Mouse (Mus musculus): ENCODE measurements around the gene Rmnd1. TPM values are rescaled to one million over a fixed set of nuclear protein-coding genes. Genes with fewer than 3 reads are reported as not detected.

The Rmnd1 gene
- polyA plus RNA-seq, 1 experiment from 2014 or later, result 45.4 TPM

GRCm38 (mm10) chr10:4405511-4405910, 26.7 kb downstream of the Rmnd1 start:
- no peak for DNase-seq (ENCODE audit: low spot score)
- Histone ChIP-seq H3K27ac (no peak overlapping the region), H3K9me3 (replicated peaks; ENCODE audit: low read length) (no peaks in the 10 kb centered on the region), H3K27me3 (ENCODE audit: insufficient read depth, low read length) (no peaks in the 10 kb centered on the region), H3K36me3 (ENCODE audit: insufficient read depth, low read length) (peaks cover 33% of the 10 kb centered on the region; the same call in 1 of the 2 replicates), H3K4me1 (replicated peaks; ENCODE audit: insufficient read depth, low read length) (no peaks in the 10 kb centered on the region), H3K9ac (ENCODE audit: low read depth, low read length) (no peak overlapping the region), H3K4me3 (replicated peaks; ENCODE audit: low read depth, low read length) (no peak overlapping the region), H3K4me2 (ENCODE audit: low read length) (no peak overlapping the region)
- ATAC-seq (replicated peaks; ENCODE audit: low FRiP score, low read depth), result no peak; the same call in 1 of the 2 replicates
- TF ChIP-seq CTCF (IDR thresholded peaks at IDR 0.05; ENCODE audit: low read depth), result no peak
- 86% methylated on average over 5 of the region's 5 CpGs for WGBS

DNA sequence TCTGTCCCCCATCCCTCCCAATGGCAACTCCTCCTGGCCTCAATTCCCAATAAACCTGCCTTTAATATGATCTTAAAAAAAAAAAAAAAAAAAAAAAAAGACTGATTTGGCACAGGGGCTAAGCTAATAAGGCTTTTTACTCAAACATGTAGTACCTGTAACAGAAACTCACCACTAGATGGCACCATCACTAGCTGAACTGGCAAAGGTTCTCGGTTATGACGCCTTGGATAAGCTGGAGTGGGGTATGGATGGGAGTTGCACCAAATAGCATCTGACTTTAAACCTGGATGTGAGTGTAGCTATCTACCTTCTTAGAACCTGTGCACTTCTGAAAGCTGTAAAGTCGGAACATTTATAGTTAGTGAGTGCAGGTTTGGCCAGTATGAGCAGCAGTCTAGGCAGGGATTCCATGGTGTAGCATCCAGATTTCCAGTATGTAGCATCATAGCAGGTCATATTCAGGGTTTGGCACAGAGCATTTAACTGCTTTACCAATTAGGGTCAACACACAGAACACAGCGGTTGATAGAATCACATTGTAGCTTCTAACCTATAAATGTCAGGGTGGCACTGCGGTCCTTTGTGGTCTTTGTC, 27.2 kb downstream of the Rmnd1 start:
- ATAC-seq (replicated peaks; ENCODE audit: low FRiP score, low read depth) (peak; percentile 40; the same call in 1 of the 2 replicates), DNase-seq (ENCODE audit: low spot score) (peak; percentile 92)
- Histone ChIP-seq H3K27ac (no peak overlapping the region), H3K27me3 (ENCODE audit: insufficient read depth, low read length) (no peaks in the 10 kb centered on the region), H3K4me3 (replicated peaks; ENCODE audit: low read depth, low read length) (no peak overlapping the region), H3K36me3 (ENCODE audit: insufficient read depth, low read length) (peaks cover 29% of the 10 kb centered on the region), H3K9ac (ENCODE audit: low read depth, low read length) (no peak overlapping the region), H3K4me1 (replicated peaks; ENCODE audit: insufficient read depth, low read length) (no peaks in the 10 kb centered on the region), H3K9me3 (replicated peaks; ENCODE audit: low read length) (no peaks in the 10 kb centered on the region), H3K4me2 (ENCODE audit: low read length) (no peak overlapping the region)
- 60% methylated on average over 5 of the region's 5 CpGs for WGBS
- TF ChIP-seq CTCF (IDR thresholded peaks at IDR 0.05; ENCODE audit: low read depth), result peak; percentile 83

DNA sequence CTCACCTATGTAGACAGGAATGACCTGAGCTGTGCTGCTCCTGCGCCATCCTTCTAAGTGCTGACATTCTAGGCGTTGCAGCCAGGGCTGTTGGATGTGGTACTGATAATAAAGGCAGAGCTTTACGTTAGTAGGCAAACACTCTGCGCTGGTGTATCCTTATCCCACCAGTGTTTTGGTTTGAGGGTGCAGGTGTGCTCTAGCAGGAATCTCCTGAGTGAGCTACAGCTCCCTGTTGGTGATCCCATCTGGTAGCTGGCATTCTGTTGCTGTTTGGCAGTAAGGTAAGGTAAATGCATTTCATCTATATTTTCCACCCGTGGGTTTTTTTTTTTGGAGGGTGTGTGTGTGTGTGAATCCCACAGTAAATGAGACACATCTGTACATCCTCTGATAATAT, 34.1 kb downstream of the Rmnd1 start:
- ATAC-seq (replicated peaks; ENCODE audit: low FRiP score, low read depth) (no peak), DNase-seq (ENCODE audit: low spot score) (no peak)
- peaks cover 12% of the 10 kb centered on the region for H3K36me3 ChIP-seq (ENCODE audit: insufficient read depth, low read length)
- no peak overlapping the region for H3K4me3 ChIP-seq (replicated peaks; ENCODE audit: low read depth, low read length)
- H3K4me1 ChIP-seq (replicated peaks; ENCODE audit: insufficient read depth, low read length), result no peaks in the 10 kb centered on the region
- no peak overlapping the region for H3K4me2 ChIP-seq (ENCODE audit: low read length)
- no peak overlapping the region for H3K9ac ChIP-seq (ENCODE audit: low read depth, low read length)
- no peaks in the 10 kb centered on the region for H3K9me3 ChIP-seq (replicated peaks; ENCODE audit: low read length)
- no peak overlapping the region for H3K27ac ChIP-seq
- no peaks in the 10 kb centered on the region for H3K27me3 ChIP-seq (ENCODE audit: insufficient read depth, low read length)
- no peak for TF ChIP-seq CTCF (IDR thresholded peaks at IDR 0.05; ENCODE audit: low read depth)
- 84% methylated on average over 5 of the region's 5 CpGs for WGBS

GRCm38 (mm10) chr10:4395321-4395720, 36.9 kb downstream of the Rmnd1 start:
- no peaks in the 10 kb centered on the region for H3K27me3 ChIP-seq (ENCODE audit: insufficient read depth, low read length)
- H3K9me3 ChIP-seq (replicated peaks; ENCODE audit: low read length), result no peaks in the 10 kb centered on the region
- H3K36me3 ChIP-seq (ENCODE audit: insufficient read depth, low read length), result peaks cover 15% of the 10 kb centered on the region
- ATAC-seq (replicated peaks; ENCODE audit: low FRiP score, low read depth) (no peak), DNase-seq (ENCODE audit: low spot score) (no peak)
- peaks cover 16% of the 10 kb centered on the region; the same call in 1 of the 2 replicates for H3K4me1 ChIP-seq (replicated peaks; ENCODE audit: insufficient read depth, low read length)
- H3K4me3 ChIP-seq (replicated peaks; ENCODE audit: low read depth, low read length), result no peak overlapping the region
- H3K27ac ChIP-seq, result no peak overlapping the region
- 85% methylated on average over 3 of the region's 3 CpGs for WGBS
- no peak overlapping the region for H3K4me2 ChIP-seq (ENCODE audit: low read length)
- H3K9ac ChIP-seq (ENCODE audit: low read depth, low read length), result no peak overlapping the region
- TF ChIP-seq CTCF (IDR thresholded peaks at IDR 0.05; ENCODE audit: low read depth), result no peak

DNA sequence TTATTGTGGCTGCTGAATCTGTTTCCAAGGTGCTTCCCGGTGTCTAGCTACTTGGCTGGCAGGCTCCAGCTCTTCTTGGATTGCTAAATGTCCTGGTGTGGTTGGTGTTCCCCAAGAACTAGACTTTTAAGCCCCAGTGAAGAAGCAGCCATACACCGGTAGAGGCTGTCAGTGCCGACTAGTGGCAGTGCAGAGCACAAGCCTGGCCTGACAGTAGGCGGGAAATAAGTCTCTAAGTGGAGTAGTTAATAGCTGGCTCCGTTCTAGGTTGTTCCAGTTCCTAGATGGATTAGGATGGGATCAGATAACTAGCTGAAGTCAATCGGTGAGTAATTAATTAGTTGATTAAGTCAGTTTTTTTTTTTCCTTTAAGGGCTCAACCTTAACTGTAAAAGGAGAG, 40.3 kb downstream of the Rmnd1 start:
- Histone ChIP-seq H3K9me3 (replicated peaks; ENCODE audit: low read length) (no peaks in the 10 kb centered on the region), H3K27me3 (ENCODE audit: insufficient read depth, low read length) (no peaks in the 10 kb centered on the region), H3K4me2 (ENCODE audit: low read length) (peak overlapping the region; percentile 30), H3K9ac (ENCODE audit: low read depth, low read length) (no peak overlapping the region), H3K27ac (0 out of 2 replicates have a peak overlapping the region, but pooled peaks have one; percentile 25), H3K36me3 (ENCODE audit: insufficient read depth, low read length) (peaks cover 10% of the 10 kb centered on the region; the same call in 1 of the 2 replicates), H3K4me3 (replicated peaks; ENCODE audit: low read depth, low read length) (no peak overlapping the region), H3K4me1 (replicated peaks; ENCODE audit: insufficient read depth, low read length) (peaks cover 27% of the 10 kb centered on the region)
- TF ChIP-seq CTCF (IDR thresholded peaks at IDR 0.05; ENCODE audit: low read depth), result peak; percentile 67
- WGBS, result 38% methylated on average over 6 of the region's 6 CpGs
- DNase-seq (ENCODE audit: low spot score), result peak; percentile 70
- no peak for ATAC-seq (replicated peaks; ENCODE audit: low FRiP score, low read depth)

- Histone ChIP-seq H3K9ac (ENCODE audit: low read depth, low read length) (no peak overlapping the region; the same call in 1 of the 2 replicates), H3K27me3 (ENCODE audit: insufficient read depth, low read length) (no peaks in the 10 kb centered on the region), H3K36me3 (ENCODE audit: insufficient read depth, low read length) (peaks cover 10% of the 10 kb centered on the region; the same call in 1 of the 2 replicates), H3K9me3 (replicated peaks; ENCODE audit: low read length) (no peaks in the 10 kb centered on the region), H3K4me2 (ENCODE audit: low read length) (peak overlapping the region; percentile 30), H3K4me3 (replicated peaks; ENCODE audit: low read depth, low read length) (no peak overlapping the region), H3K27ac (no peak overlapping the region; the same call in 1 of the 2 replicates), H3K4me1 (replicated peaks; ENCODE audit: insufficient read depth, low read length) (peaks cover 27% of the 10 kb centered on the region)
- ATAC-seq (replicated peaks; ENCODE audit: low FRiP score, low read depth), result no peak
- DNase-seq (ENCODE audit: low spot score), result no peak
- 46% methylated on average over 5 of the region's 5 CpGs for WGBS
- TF ChIP-seq CTCF (IDR thresholded peaks at IDR 0.05; ENCODE audit: low read depth), result no peak
Observed at GRCm38 (mm10) chr10:4391076-4391475, 41.1 kb downstream of the Rmnd1 start.
